In the genomic region with DNA sequence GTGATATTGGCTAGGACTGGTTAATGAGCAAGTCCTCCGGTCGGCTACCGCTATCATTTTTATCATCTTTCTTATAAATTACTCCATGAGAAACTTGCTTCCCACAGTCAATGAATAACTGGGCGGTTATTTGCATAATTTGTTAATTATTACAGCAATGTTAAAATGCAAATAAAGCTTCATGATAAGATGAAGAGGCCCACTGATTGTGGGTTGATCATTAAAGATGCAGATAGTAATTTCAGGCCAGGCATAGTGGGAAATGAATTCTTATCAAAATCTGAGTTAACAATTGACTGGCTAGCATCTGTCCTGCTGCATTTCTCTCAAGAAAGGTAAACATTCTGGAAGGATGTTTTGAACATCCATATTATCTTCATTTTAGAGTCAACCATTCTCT, we compare ENCODE assay signal across 24 mouse cellular contexts.
DNase-seq lines count a peak whose midpoint lies in the region; ATAC-seq and TF ChIP-seq lines count a peak whose summit lies in the region.
"Had no signal": no experiment of that assay in that cellular context is flagged by ENCODE, and none has a peak within 500 bp of the region (broad histone marks: within the 10 kb centered on the region; RNA-seq: fewer than 3 reads in every experiment).

No protein-coding gene starts in this region.

- whole genome bisulfite sequencing in liver, adult 2 months, result 77% methylated on average over 4 of the region's 4 CpGs
- WGBS in liver, embryonic 12.5 days (ENCODE audit: insufficient replicate concordance), result 74% methylated on average over 4 of the region's 4 CpGs
- 75% methylated on average over 4 of the region's 4 CpGs for WGBS in intestine, embryonic 16.5 days

- H3K36me3 ChIP-seq in liver, adult 2 months (ENCODE audit: control insufficient read depth, insufficient read depth, low read length), result no peaks in the 10 kb centered on the region
- no peaks in the 10 kb centered on the region for H3K36me3 ChIP-seq in liver, embryonic 12.5 days
- no peaks in the 10 kb centered on the region for H3K36me3 ChIP-seq in intestine, embryonic 16.5 days (ENCODE audit: control insufficient read depth, insufficient read depth, low read length)
- H3K36me3 ChIP-seq: embryonic facial prominence, embryonic 10.5 days; embryonic facial prominence, embryonic 12.5 days; forebrain, embryonic 15.5 days; G1E had no signal

- no peak for ATAC-seq in liver, embryonic 12.5 days
- peak; percentile 84 for ATAC-seq in intestine, embryonic 16.5 days
- ATAC-seq: activated CD4-positive, CD25-positive, alpha-beta regulatory T cell, adult 4 months; CD4-positive, CD25-positive, alpha-beta regulatory T cell, adult 4 months; forebrain, embryonic 13.5 days; forebrain, embryonic 15.5 days; forebrain, postnatal 0 days; Patski had no signal

- H3K27ac ChIP-seq in liver, adult 2 months (replicated peaks; ENCODE audit: insufficient read depth, low read depth, low read length), result no peak overlapping the region
- no peak overlapping the region for H3K27ac ChIP-seq in liver, embryonic 12.5 days
- H3K27ac ChIP-seq in intestine, embryonic 16.5 days (ENCODE audit: low read length), result no peak overlapping the region
- H3K27ac ChIP-seq: embryonic facial prominence, embryonic 10.5 days; embryonic facial prominence, embryonic 12.5 days; forebrain, embryonic 13.5 days; forebrain, embryonic 15.5 days had no signal

- H3K27me3 ChIP-seq in liver, adult 2 months (ENCODE audit: control insufficient read depth, insufficient read depth, low read length), result no peaks in the 10 kb centered on the region
- H3K27me3 ChIP-seq in liver, embryonic 12.5 days (replicated peaks), result no peaks in the 10 kb centered on the region
- H3K27me3 ChIP-seq in intestine, embryonic 16.5 days (replicated peaks; ENCODE audit: control insufficient read depth, insufficient read depth, low read length), result no peaks in the 10 kb centered on the region
- H3K27me3 ChIP-seq: CH12.LX; embryonic facial prominence, embryonic 12.5 days; forebrain, embryonic 13.5 days; forebrain, embryonic 15.5 days had no signal

- no peaks in the 10 kb centered on the region for H3K9me3 ChIP-seq in liver, embryonic 12.5 days (replicated peaks)
- H3K9me3 ChIP-seq in intestine, embryonic 16.5 days (ENCODE audit: control insufficient read depth, low read length), result no peaks in the 10 kb centered on the region
- H3K9me3 ChIP-seq: embryonic facial prominence, embryonic 10.5 days; embryonic facial prominence, embryonic 12.5 days; forebrain, embryonic 13.5 days; forebrain, embryonic 15.5 days; G1E had no signal

- H3K4me1 ChIP-seq in liver, adult 2 months (ENCODE audit: control insufficient read depth, insufficient read depth, low read length), result no peaks in the 10 kb centered on the region
- H3K4me1 ChIP-seq in liver, embryonic 12.5 days, result no peaks in the 10 kb centered on the region
- H3K4me1 ChIP-seq in intestine, embryonic 16.5 days (ENCODE audit: control insufficient read depth, insufficient read depth, low read length), result no peaks in the 10 kb centered on the region
- H3K4me1 ChIP-seq: embryonic facial prominence, embryonic 10.5 days; embryonic facial prominence, embryonic 12.5 days; forebrain, embryonic 13.5 days; forebrain, embryonic 15.5 days had no signal

- H3K4me3 ChIP-seq in liver, adult 2 months (ENCODE audit: insufficient read depth, low read depth, low read length), result no peak overlapping the region
- H3K4me3 ChIP-seq in liver, embryonic 12.5 days, result no peak overlapping the region
- no peak overlapping the region for H3K4me3 ChIP-seq in intestine, embryonic 16.5 days (ENCODE audit: low read length)
- H3K4me3 ChIP-seq: embryonic facial prominence, embryonic 10.5 days; embryonic facial prominence, embryonic 12.5 days; forebrain, embryonic 13.5 days; forebrain, embryonic 15.5 days had no signal

- H3K79me2 ChIP-seq in liver, adult 2 months (ENCODE audit: control insufficient read depth, insufficient read depth, low read length), result no peaks in the 10 kb centered on the region

- peak; percentile 37 for DNase-seq in liver, adult 2 months (ENCODE audit: extremely low read depth, low read depth, low spot score)
- no peak for DNase-seq in right cerebral cortex, postnatal 4 days
- DNase-seq in cerebellum, adult 9-10 months, result no peak
- DNase-seq: adrenal gland, adult 8-10 months; adrenal gland, postnatal 14 days; adrenal gland, postnatal 36 days; B cell, adult 2 months; cerebellum, adult 11 months; cerebellum, adult 18-20 months; cerebellum, adult 8-10 months; cerebellum, postnatal 10 days; cerebellum, postnatal 25 days; forebrain, postnatal 0 days had no signal

- TF ChIP-seq POLR2A in liver, adult 2 months (IDR thresholded peaks at IDR 0.05; ENCODE audit: extremely low read depth, insufficient read depth, low read length), result no peak

- H3K9ac ChIP-seq in liver, adult 2 months (ENCODE audit: low read depth, low read length), result no peak overlapping the region
- no peak overlapping the region for H3K9ac ChIP-seq in liver, embryonic 12.5 days
- no peak overlapping the region for H3K9ac ChIP-seq in intestine, embryonic 16.5 days (ENCODE audit: low read depth, low read length)
- H3K9ac ChIP-seq: embryonic facial prominence, embryonic 12.5 days; forebrain, embryonic 13.5 days; forebrain, embryonic 15.5 days; forebrain, postnatal 0 days had no signal

- no peak for TF ChIP-seq CTCF in liver, adult 2 months (IDR thresholded peaks at IDR 0.05; ENCODE audit: low read depth, low read length)

- no peak overlapping the region for H3K4me2 ChIP-seq in liver, embryonic 12.5 days
- no peak overlapping the region for H3K4me2 ChIP-seq in intestine, embryonic 16.5 days (ENCODE audit: low read depth, low read length)
- H3K4me2 ChIP-seq: embryonic facial prominence, embryonic 12.5 days; forebrain, embryonic 13.5 days; forebrain, embryonic 15.5 days had no signal
